Mouse (Mus musculus): ENCODE data around the gene Prkcsh. TPM values are rescaled to one million over a fixed set of nuclear protein-coding genes. Genes with fewer than 3 reads are reported as not detected.

The Prkcsh gene
- polyA plus RNA-seq, 1 experiment from 2014 or later, result 93.9 TPM

GRCm38 (mm10) chr9:22000296-22000695 is 2.3 kb upstream of the Prkcsh start:
- Histone ChIP-seq H3K4me1 (replicated peaks; ENCODE audit: control insufficient read depth, insufficient read depth, low read length) (peaks cover 26% of the 10 kb centered on the region), H3K4me3 (replicated peaks; ENCODE audit: low read length) (no peak overlapping the region), H3K9me3 (ENCODE audit: control insufficient read depth, low read length) (no peaks in the 10 kb centered on the region), H3K4me2 (ENCODE audit: low read length) (no peak overlapping the region), H3K9ac (replicated peaks; ENCODE audit: low read depth, low read length) (no peak overlapping the region), H3K27ac (ENCODE audit: low read length) (no peak overlapping the region), H3K36me3 (ENCODE audit: control insufficient read depth, insufficient read depth) (peaks cover 3% of the 10 kb centered on the region; the same call in 1 of the 2 replicates), H3K27me3 (replicated peaks; ENCODE audit: control insufficient read depth, insufficient read depth, low read length) (no peaks in the 10 kb centered on the region)
- WGBS, result 93% methylated on average over 6 of the region's 6 CpGs
- no peak for ATAC-seq

DNA sequence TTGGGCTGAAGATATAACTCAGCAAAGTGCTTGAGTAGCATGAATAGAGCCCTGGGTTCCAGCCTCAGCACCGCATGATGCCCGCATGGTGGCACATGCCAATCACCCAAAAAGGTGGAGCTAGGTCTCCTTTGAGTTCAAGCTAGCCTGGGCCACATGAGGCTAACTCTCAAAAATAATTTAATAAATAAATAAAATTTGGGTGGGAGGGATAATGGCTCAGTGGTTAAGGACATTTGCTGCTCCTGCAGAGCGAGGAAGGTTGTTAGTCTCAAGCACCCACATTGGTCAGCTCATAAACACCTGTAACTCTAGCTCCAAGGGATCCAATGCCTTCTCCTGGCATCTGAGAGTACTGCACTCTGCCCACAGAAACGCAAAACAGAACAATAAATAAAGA is 973 bp upstream of the Prkcsh start:
- H3K4me2 ChIP-seq (ENCODE audit: low read length), result peak overlapping the region; percentile 59; the same call in 1 of the 2 replicates
- H3K4me3 ChIP-seq (replicated peaks; ENCODE audit: low read length), result no peak overlapping the region

DNA sequence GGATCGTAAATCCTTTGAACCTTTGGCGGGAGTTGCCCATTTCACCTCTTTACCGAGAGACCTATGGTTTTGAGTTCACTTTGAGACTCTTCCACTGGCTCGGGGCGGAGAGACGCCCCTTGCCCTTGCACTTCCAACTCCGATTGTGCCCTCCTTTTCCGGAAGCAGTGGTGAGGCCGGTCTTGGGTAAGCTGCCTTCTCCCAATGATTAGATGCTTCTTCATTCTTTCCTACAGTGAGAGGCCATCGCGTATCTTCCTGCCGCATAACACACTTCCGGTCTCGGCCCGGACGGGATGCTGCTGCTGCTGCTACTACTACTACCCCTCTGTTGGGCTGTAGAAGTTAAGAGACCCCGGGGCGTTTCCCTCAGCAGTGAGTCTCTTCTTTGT is 553 bp downstream of the Prkcsh start:
- peaks cover 19% of the 10 kb centered on the region for H3K36me3 ChIP-seq (ENCODE audit: control insufficient read depth, insufficient read depth)
- ATAC-seq, result peak; percentile 3; the same call in 1 of the 2 replicates
- peak overlapping the region; percentile 75 for H3K27ac ChIP-seq (ENCODE audit: low read length)
- under 1% methylated on average over 18 of the region's 18 CpGs for WGBS
- peak overlapping the region; percentile 70 for H3K9ac ChIP-seq (replicated peaks; ENCODE audit: low read depth, low read length)
- H3K4me2 ChIP-seq (ENCODE audit: low read length), result peak overlapping the region; percentile 94
- H3K4me1 ChIP-seq (replicated peaks; ENCODE audit: control insufficient read depth, insufficient read depth, low read length), result peaks cover 34% of the 10 kb centered on the region
- H3K4me3 ChIP-seq (replicated peaks; ENCODE audit: low read length), result peak overlapping the region; percentile 78
- no peaks in the 10 kb centered on the region for H3K9me3 ChIP-seq (ENCODE audit: control insufficient read depth, low read length)
- H3K27me3 ChIP-seq (replicated peaks; ENCODE audit: control insufficient read depth, insufficient read depth, low read length), result no peaks in the 10 kb centered on the region

More for the DNA sequence above, 973 bp upstream of the Prkcsh start:
- Histone ChIP-seq H3K9me3 (ENCODE audit: control insufficient read depth, low read length) (no peaks in the 10 kb centered on the region), H3K9ac (replicated peaks; ENCODE audit: low read depth, low read length) (no peak overlapping the region), H3K36me3 (ENCODE audit: control insufficient read depth, insufficient read depth) (peaks cover 11% of the 10 kb centered on the region), H3K4me1 (replicated peaks; ENCODE audit: control insufficient read depth, insufficient read depth, low read length) (peaks cover 32% of the 10 kb centered on the region), H3K27ac (ENCODE audit: low read length) (no peak overlapping the region), H3K27me3 (replicated peaks; ENCODE audit: control insufficient read depth, insufficient read depth, low read length) (no peaks in the 10 kb centered on the region)
- ATAC-seq, result no peak
- WGBS, result 82% methylated on average over 4 of the region's 4 CpGs

- 91% methylated on average over 12 of the region's 12 CpGs for WGBS
- Histone ChIP-seq H3K27ac (ENCODE audit: low read length) (no peak overlapping the region), H3K27me3 (replicated peaks; ENCODE audit: control insufficient read depth, insufficient read depth, low read length) (no peaks in the 10 kb centered on the region), H3K36me3 (ENCODE audit: control insufficient read depth, insufficient read depth) (peaks cover 25% of the 10 kb centered on the region), H3K9ac (replicated peaks; ENCODE audit: low read depth, low read length) (no peak overlapping the region), H3K4me1 (replicated peaks; ENCODE audit: control insufficient read depth, insufficient read depth, low read length) (peaks cover 34% of the 10 kb centered on the region), H3K9me3 (ENCODE audit: control insufficient read depth, low read length) (no peaks in the 10 kb centered on the region), H3K4me2 (ENCODE audit: low read length) (no peak overlapping the region), H3K4me3 (replicated peaks; ENCODE audit: low read length) (no peak overlapping the region)
- ATAC-seq, result no peak
Observed at GRCm38 (mm10) chr9:22004546-22004945, 1.9 kb downstream of the Prkcsh start.

- no peak overlapping the region for H3K4me2 ChIP-seq (ENCODE audit: low read length)
- H3K9ac ChIP-seq (replicated peaks; ENCODE audit: low read depth, low read length), result no peak overlapping the region
- WGBS, result 91% methylated on average over 5 of the region's 5 CpGs
- ATAC-seq, result peak; percentile 13; the same call in 1 of the 2 replicates
- no peak overlapping the region for H3K4me3 ChIP-seq (replicated peaks; ENCODE audit: low read length)
- H3K9me3 ChIP-seq (ENCODE audit: control insufficient read depth, low read length), result no peaks in the 10 kb centered on the region
- no peaks in the 10 kb centered on the region for H3K27me3 ChIP-seq (replicated peaks; ENCODE audit: control insufficient read depth, insufficient read depth, low read length)
- peaks cover 46% of the 10 kb centered on the region for H3K36me3 ChIP-seq (ENCODE audit: control insufficient read depth, insufficient read depth)
- H3K4me1 ChIP-seq (replicated peaks; ENCODE audit: control insufficient read depth, insufficient read depth, low read length), result peaks cover 2% of the 10 kb centered on the region; the same call in 1 of the 2 replicates
- H3K27ac ChIP-seq (ENCODE audit: low read length), result no peak overlapping the region
Observed at GRCm38 (mm10) chr9:22011055-22011454, 8.4 kb downstream of the Prkcsh start.

DNA sequence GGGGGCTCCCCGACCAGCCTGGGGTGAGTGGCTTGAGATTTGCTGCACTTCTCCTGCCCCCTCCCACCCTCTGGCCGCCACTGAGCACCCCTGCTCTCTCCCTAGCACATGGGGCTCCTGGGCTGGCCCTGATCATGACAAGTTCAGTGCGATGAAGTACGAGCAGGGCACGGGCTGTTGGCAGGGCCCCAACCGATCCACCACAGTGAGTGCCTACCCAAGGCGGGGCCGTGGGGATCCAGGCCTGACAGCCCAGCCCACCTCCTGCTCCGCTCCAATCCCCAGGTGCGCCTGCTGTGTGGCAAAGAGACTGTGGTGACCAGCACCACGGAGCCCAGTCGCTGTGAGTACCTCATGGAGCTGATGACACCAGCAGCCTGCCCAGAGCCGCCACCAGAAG is 10.1 kb downstream of the Prkcsh start:
- WGBS, result 89% methylated on average over 13 of the region's 13 CpGs
- H3K9me3 ChIP-seq (ENCODE audit: control insufficient read depth, low read length), result no peaks in the 10 kb centered on the region
- H3K9ac ChIP-seq (replicated peaks; ENCODE audit: low read depth, low read length), result no peak overlapping the region
- H3K27ac ChIP-seq (ENCODE audit: low read length), result no peak overlapping the region
- peak; percentile 11; the same call in 1 of the 2 replicates for ATAC-seq
- H3K4me3 ChIP-seq (replicated peaks; ENCODE audit: low read length), result no peak overlapping the region
- peaks cover 35% of the 10 kb centered on the region for H3K36me3 ChIP-seq (ENCODE audit: control insufficient read depth, insufficient read depth)
- H3K4me2 ChIP-seq (ENCODE audit: low read length), result no peak overlapping the region
- no peaks in the 10 kb centered on the region for H3K27me3 ChIP-seq (replicated peaks; ENCODE audit: control insufficient read depth, insufficient read depth, low read length)
- no peaks in the 10 kb centered on the region; the same call in 1 of the 2 replicates for H3K4me1 ChIP-seq (replicated peaks; ENCODE audit: control insufficient read depth, insufficient read depth, low read length)

DNA sequence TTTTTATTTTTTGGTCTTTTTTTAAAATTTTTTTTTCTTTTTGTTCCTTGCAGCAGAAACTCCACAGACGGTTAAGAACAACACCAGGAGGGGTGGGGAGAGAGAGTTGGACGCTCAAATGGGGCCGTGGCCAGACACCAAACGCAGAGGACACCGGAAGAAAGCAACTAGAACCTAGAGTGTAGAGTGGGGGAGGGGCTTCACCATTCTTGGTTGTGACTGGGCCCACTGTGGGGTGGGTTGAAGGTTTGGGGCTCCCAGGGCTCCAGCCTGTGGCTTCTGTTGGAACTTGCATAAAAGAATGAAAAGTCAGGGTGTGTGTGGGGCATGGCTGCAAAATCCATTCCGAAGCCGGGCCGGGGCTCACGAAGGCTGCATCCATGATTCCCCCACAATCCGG is 13.6 kb downstream of the Prkcsh start:
- ATAC-seq, result no peak
- Histone ChIP-seq H3K4me1 (replicated peaks; ENCODE audit: control insufficient read depth, insufficient read depth, low read length) (no peaks in the 10 kb centered on the region; the same call in 1 of the 2 replicates), H3K36me3 (ENCODE audit: control insufficient read depth, insufficient read depth) (peaks cover 35% of the 10 kb centered on the region), H3K27me3 (replicated peaks; ENCODE audit: control insufficient read depth, insufficient read depth, low read length) (no peaks in the 10 kb centered on the region), H3K9ac (replicated peaks; ENCODE audit: low read depth, low read length) (no peak overlapping the region), H3K9me3 (ENCODE audit: control insufficient read depth, low read length) (no peaks in the 10 kb centered on the region), H3K4me2 (ENCODE audit: low read length) (no peak overlapping the region), H3K27ac (ENCODE audit: low read length) (no peak overlapping the region), H3K4me3 (replicated peaks; ENCODE audit: low read length) (no peak overlapping the region)
- WGBS, result 66% methylated on average over 10 of the region's 10 CpGs

- no peak overlapping the region for H3K27ac ChIP-seq (ENCODE audit: low read length)
- no peak for ATAC-seq
- peaks cover 30% of the 10 kb centered on the region for H3K36me3 ChIP-seq (ENCODE audit: control insufficient read depth, insufficient read depth)
- WGBS, result 81% methylated on average over 7 of the region's 7 CpGs
- H3K27me3 ChIP-seq (replicated peaks; ENCODE audit: control insufficient read depth, insufficient read depth, low read length), result no peaks in the 10 kb centered on the region
- no peaks in the 10 kb centered on the region for H3K9me3 ChIP-seq (ENCODE audit: control insufficient read depth, low read length)
- H3K4me3 ChIP-seq (replicated peaks; ENCODE audit: low read length), result no peak overlapping the region
- no peak overlapping the region for H3K4me2 ChIP-seq (ENCODE audit: low read length)
- no peak overlapping the region for H3K9ac ChIP-seq (replicated peaks; ENCODE audit: low read depth, low read length)
- no peaks in the 10 kb centered on the region; the same call in 1 of the 2 replicates for H3K4me1 ChIP-seq (replicated peaks; ENCODE audit: control insufficient read depth, insufficient read depth, low read length)
Observed at GRCm38 (mm10) chr9:22017208-22017825, 14.7 kb downstream of the Prkcsh start.

GRCm38 (mm10) chr9:22024592-22024991 is 22.0 kb downstream of the Prkcsh start:
- no peak for ATAC-seq
- Histone ChIP-seq H3K9ac (replicated peaks; ENCODE audit: low read depth, low read length) (no peak overlapping the region), H3K4me3 (replicated peaks; ENCODE audit: low read length) (no peak overlapping the region), H3K27ac (ENCODE audit: low read length) (no peak overlapping the region), H3K4me2 (ENCODE audit: low read length) (no peak overlapping the region), H3K36me3 (ENCODE audit: control insufficient read depth, insufficient read depth) (peaks cover 31% of the 10 kb centered on the region), H3K27me3 (replicated peaks; ENCODE audit: control insufficient read depth, insufficient read depth, low read length) (no peaks in the 10 kb centered on the region), H3K4me1 (replicated peaks; ENCODE audit: control insufficient read depth, insufficient read depth, low read length) (no peaks in the 10 kb centered on the region), H3K9me3 (ENCODE audit: control insufficient read depth, low read length) (no peaks in the 10 kb centered on the region)
- WGBS, result 64% methylated on average over 8 of the region's 8 CpGs
